Mouse (Mus musculus) kidney, postnatal 36 days (tissue): ENCODE data around the gene Wdr5b.
"Not testable (repeated sequence)": the region's sequence is repeated elsewhere in the genome, so short reads cannot be mapped to it uniquely, and the experiment has no call there.

ENCODE experiments used
- DNase-seq, 2 experiments: peaks; one replicate each; pipeline ENCODE4 v3.0.0; 2021 to 2022; ENCODE audit warnings: mixed read lengths in 2 of 2

Gene Wdr5b

DNA sequence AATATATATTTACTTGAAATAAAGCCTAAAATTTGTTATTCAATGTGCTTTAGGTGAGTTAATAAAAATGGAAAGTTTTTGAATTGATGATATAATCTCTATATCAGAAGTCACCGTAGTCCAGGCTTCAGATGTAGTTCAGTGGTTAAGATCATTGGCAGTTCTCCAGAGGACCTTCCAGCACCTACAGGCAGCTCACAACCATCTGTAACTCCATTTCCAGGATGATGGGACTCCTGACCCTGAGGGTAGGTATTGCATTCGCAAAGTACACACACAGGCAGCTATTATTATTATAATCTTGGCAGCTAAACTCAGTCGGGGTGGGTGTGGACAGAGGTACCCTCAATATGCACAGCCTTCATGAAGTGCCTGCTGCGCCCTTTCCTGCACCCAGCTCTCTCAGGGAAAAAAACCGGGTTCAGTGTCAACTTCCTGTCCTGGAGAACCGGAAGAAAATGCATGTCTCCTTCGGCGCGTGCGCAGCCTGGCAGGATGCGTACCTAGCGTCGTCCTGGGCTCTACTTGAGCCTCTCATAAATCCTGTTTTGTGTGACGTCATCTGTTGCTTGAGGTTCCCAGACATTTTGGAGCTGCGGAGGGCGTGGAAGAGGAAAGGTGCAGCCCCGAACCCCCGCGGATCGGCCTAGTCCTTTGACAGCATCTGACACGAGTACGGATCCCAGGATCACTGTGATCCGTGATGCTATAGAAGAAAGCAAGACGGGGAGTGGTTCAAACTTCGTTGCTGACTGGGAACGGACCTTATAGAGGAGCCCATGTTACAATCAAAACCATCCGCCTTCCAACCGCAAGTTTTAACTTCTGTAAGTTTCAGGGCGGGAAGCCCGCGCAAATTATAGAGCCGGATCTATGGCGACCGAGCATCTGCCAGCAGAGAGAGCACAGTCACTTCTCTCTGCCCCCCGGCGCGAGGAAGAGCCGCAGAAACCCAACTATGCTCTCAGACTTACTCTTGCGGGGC lies at the start of gene Wdr5b:
Wdr5b (plus strand) TSS at position 551 of the 985 bp plus-strand sequence.
- peak; percentile 93 to 98 for DNase-seq

GRCm38 (mm10) chr16:35992391-35992790 lies 48.6 kb upstream of the Wdr5b start:
- DNase-seq: no peak

GRCm38 (mm10) chr16:35993316-35993715 lies 47.7 kb upstream of the Wdr5b start:
- no peak for DNase-seq

DNA sequence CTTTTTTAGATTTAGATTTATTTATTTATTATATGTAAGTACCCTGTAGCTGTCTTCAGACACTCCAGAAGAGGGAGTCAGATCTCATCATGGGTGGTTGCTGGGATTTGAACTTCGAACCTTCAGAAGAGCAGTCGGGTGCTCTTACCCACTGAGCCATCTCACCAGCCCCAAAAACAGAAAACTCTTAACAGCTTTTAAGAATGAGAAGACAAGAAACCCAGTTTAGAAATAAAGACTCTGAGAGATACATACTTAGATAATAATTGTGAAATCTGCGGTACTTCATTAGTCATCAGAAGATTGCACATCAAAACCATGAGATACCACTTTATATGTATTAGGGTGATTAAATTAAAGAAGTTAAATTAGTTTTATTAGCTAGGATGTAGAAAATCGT lies 42.1 kb upstream of the Wdr5b start:
- DNase-seq: not testable (repeated sequence)

DNA sequence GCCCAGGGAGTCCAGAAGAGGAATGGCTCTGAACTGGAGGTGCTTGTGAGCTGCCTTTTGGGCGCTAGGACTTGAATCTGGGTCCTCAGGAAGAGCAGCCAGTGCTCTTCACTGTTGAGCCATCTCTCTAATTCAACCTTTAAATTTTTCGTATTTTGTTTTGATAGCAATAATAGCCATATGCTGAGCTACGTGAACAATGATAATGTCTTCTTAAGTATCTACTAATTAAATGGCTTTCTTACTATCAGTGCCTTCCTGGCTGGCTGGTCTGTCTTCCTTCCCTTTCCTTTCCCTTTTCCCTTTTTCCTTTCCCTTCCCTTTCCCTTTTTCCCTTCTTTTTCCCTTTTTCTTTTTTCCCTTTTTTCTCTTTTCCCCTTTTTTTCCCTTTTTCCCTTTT lies 32.6 kb upstream of the Wdr5b start:
- DNase-seq: no peak

- no peak for DNase-seq
Observed at GRCm38 (mm10) chr16:36016335-36016734, 24.7 kb upstream of the Wdr5b start.

DNA sequence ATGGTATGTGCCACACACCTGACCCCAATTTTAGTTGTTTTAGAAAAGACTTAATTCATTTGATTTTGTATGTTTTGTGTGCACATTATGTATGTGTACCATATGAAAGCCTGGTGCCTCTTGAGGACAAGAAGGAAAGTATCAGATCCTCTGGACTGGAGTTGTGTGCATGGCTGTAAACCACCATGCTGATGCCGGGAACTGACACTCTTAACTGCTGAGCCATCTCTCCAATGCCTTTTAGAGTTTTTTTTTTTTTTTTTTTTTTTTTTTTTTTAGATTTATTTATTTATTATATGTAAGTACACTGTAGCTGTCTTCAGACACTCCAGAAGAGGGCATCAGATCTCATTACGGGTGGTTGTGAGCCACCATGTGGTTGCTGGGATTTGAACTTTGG lies 12.9 kb upstream of the Wdr5b start:
- DNase-seq: not testable (repeated sequence)

DNA sequence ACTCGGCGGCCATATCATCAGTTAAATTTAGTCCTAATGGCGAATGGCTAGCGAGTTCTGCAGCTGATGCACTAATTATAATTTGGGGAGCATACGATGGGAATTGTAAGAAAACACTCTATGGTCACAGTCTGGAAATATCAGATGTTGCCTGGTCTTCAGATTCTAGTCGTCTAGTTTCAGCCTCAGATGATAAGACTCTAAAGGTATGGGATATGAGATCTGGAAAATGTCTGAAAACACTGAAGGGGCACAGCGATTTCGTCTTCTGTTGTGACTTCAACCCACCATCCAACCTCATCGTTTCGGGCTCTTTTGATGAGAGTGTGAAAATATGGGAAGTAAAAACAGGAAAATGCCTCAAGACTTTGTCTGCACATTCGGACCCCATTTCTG lies 633 bp downstream of the Wdr5b start:
- DNase-seq: no peak

- no peak for DNase-seq
Observed at GRCm38 (mm10) chr16:36043073-36043472, 2.1 kb downstream of the Wdr5b start.

GRCm38 (mm10) chr16:36043964-36044363 lies 3.0 kb downstream of the Wdr5b start:
- DNase-seq: no peak

DNA sequence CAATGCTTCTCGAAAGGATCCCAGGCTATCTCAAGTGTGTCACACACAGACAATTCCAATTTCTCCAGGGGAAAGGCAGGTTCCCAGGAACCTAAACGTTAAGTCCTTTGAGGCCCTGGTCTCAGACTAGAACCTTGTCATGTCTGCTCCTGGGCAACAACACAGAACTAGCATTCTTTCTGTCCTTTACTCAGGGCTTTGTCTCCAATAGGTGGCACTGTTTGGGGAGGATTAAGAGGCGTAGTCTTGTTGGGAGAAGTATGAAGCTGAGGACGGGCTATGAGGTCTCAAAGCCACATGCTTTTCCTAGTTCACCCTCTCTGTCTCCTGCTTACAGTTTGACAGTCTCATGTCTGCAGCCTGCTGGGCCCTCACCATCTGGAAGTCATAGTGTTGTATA lies 6.5 kb downstream of the Wdr5b start:
- DNase-seq: no peak

- DNase-seq: no peak
Observed at GRCm38 (mm10) chr16:36051491-36051890, 10.5 kb downstream of the Wdr5b start.

- no peak for DNase-seq
Observed at GRCm38 (mm10) chr16:36053524-36054275, 12.7 kb downstream of the Wdr5b start.

GRCm38 (mm10) chr16:36054920-36055319 lies 13.9 kb downstream of the Wdr5b start:
- no peak for DNase-seq

GRCm38 (mm10) chr16:36056416-36056815 lies 15.4 kb downstream of the Wdr5b start:
- DNase-seq: no peak

DNA sequence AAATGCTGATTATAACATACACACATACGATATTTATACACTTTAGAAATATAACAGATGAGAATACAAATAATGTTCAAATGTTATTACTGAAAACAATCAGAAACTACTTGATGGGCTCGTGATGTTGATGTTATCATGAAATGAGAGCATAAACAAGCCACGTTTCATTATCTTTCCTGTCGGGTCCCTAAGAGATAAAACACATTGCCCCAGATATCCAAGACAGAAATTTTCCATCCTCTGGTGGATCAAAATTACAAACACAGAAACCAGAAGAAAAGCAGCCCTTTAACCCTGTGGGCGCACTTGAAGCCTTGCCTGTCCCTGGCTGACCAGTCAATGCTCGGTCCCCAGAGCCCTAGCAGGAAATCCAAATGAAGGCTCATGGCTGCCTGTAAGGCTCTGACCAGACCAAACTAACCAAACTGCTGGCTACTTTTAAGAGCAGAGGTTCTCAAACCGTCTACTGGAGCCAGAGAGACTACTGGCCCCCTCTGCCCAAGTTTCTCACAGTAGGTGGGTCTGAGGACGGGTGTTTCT lies 17.0 kb downstream of the Wdr5b start:
- peak; percentile 23 to 29 for DNase-seq

GRCm38 (mm10) chr16:36062534-36062933 lies 21.5 kb downstream of the Wdr5b start:
- DNase-seq: not testable (repeated sequence)

DNA sequence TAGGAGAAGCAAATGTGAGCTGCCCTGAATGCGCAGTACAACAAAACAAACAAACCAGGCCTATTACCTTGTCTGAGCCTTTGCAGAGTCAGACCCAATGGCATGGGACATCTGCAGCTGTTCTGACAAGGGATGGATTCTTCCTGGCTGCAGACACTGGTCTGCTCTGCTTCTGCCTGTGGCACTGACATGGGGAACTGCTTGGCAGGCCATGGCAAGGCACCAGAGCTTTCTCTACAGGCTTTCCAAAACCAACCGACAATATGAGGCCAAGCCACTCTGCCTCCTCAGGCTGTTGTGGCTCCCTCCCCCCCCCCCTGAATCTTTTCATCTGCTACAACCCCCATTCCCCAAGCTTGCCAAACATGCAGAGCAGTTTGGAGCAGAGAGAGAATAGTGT lies 22.3 kb downstream of the Wdr5b start:
- DNase-seq: no peak

GRCm38 (mm10) chr16:36064904-36065303 lies 23.9 kb downstream of the Wdr5b start:
- no peak for DNase-seq

- DNase-seq: no peak
Observed at GRCm38 (mm10) chr16:36067694-36068093, 26.7 kb downstream of the Wdr5b start.

DNA sequence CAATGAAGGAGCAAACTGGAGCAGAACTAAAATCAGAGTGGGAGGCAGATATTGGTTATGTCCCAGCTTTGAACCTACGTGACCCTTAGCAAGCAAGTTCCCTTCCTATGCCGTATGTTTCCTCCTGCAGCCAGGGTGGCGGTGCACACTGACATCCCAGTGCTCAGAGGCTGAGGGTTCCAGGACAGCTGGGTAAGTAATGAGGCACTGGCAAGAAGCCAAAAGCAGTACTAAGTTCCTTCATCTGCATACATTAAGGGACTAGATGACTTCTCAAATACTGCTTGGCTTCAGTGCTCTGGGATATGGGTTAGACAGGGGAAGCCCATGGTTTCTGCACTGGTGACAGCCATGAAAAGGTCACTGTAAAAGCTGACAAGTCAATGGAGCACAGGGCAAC lies 27.4 kb downstream of the Wdr5b start:
- no peak for DNase-seq

DNA sequence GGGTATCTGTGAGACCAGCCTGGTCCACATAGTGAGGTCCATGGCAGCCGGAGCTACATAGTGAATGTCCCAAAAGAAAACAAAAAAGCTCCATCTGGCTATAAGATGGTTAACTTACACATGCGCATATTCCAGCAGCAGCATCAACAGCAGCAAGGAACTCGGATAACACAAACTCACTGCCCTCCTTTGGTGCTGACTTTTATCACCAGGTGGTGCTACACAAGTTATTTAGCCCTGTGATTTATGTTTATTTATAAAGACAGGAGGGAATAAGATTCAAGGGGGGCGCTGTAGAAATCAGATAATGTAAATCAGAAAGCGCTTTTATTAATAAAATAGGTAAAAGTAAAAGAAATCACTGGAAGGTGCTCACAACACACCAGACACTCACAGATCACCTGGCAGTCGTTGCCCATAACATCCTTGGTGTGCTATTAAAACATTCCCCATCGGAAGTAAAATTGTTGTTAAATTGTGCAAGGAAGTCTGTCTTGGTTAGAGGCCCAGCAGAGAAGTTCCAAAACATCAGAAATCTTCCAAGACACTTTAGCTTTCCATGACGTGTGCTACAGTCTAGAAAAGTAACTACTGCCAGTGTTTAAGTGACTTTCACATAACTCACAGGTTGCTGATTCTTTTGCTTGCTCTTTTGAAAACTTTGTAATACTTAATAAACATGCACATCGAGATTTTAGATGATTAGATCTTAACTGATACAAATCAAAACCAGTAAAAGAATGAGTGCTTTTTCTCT lies 29.0 kb downstream of the Wdr5b start:
- DNase-seq: no peak

DNA sequence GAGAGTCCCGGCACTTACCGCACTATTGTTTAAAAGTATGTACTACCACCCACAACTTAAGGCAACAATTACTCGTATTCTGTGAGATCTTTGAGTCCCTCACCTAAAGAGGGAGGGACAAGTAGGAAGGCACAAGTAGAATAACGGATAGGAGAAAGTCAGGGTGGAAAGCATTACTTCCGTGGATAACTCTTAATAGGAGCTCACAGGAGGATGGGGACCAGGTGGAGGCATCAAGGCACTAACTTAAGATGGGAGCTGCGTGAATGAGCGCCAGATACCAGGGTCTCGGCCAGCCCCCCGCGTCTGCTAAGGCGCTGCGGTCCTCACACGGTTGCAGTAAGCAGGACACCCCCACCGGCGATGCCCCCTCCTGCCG lies 30.1 kb downstream of the Wdr5b start:
- no peak for DNase-seq
